ENCODE assay signal across 10 mouse cellular contexts in genomic region chr8:105850611-105851010, GRCm38 (mm10). TPM values are rescaled to one million over a fixed set of nuclear protein-coding genes. Genes with fewer than 3 reads are reported as not detected.
DNase-seq lines count a peak whose midpoint lies in the region; ATAC-seq lines count a peak whose summit lies in the region.
"Had no signal": no experiment of that assay in that cellular context is flagged by ENCODE, and none has a peak within 500 bp of the region (broad histone marks: within the 10 kb centered on the region; RNA-seq: fewer than 3 reads in every experiment).

No protein-coding gene starts in this region.

- peaks cover 36% of the 10 kb centered on the region for H3K36me3 ChIP-seq in kidney, embryonic 14.5 days (ENCODE audit: control insufficient read depth, insufficient read depth, low read length)
- peaks cover 14% of the 10 kb centered on the region for H3K36me3 ChIP-seq in embryonic facial prominence, embryonic 11.5 days (replicated peaks; ENCODE audit: control insufficient read depth, insufficient read depth, low read depth, low read length)
- peaks cover 44% of the 10 kb centered on the region for H3K36me3 ChIP-seq in limb, embryonic 10.5 days
- H3K36me3 ChIP-seq in neural tube, embryonic 12.5 days: peaks cover 37% of the 10 kb centered on the region

- no peaks in the 10 kb centered on the region for H3K27me3 ChIP-seq in kidney, embryonic 14.5 days (ENCODE audit: control insufficient read depth, insufficient read depth, low read length)
- H3K27me3 ChIP-seq in embryonic facial prominence, embryonic 11.5 days (ENCODE audit: control insufficient read depth, insufficient read depth, low read length): no peaks in the 10 kb centered on the region
- no peaks in the 10 kb centered on the region for H3K27me3 ChIP-seq in limb, embryonic 10.5 days (ENCODE audit: low read depth, poor library complexity, severe bottlenecking)
- no peaks in the 10 kb centered on the region for H3K27me3 ChIP-seq in neural tube, embryonic 12.5 days (replicated peaks)

- peak overlapping the region; percentile 9; the same call in 1 of the 2 replicates for H3K4me3 ChIP-seq in kidney, embryonic 14.5 days (ENCODE audit: low read length)
- H3K4me3 ChIP-seq in embryonic facial prominence, embryonic 11.5 days (ENCODE audit: low read depth, low read length): no peak overlapping the region
- H3K4me3 ChIP-seq in limb, embryonic 10.5 days: peak overlapping the region; percentile 79
- H3K4me3 ChIP-seq in neural tube, embryonic 12.5 days: 0 out of 2 replicates have a peak overlapping the region, but pooled peaks have one; percentile 10

- peak overlapping the region; percentile 28 for H3K4me2 ChIP-seq in kidney, embryonic 14.5 days (replicated peaks; ENCODE audit: low read depth, low read length)
- H3K4me2 ChIP-seq in embryonic facial prominence, embryonic 11.5 days (ENCODE audit: low read depth, low read length): 0 out of 2 replicates have a peak overlapping the region, but pooled peaks have one; percentile 13
- H3K4me2 ChIP-seq in neural tube, embryonic 12.5 days (replicated peaks): peak overlapping the region; percentile 47

- ATAC-seq in kidney, embryonic 14.5 days (ENCODE audit: low FRiP score, low TSS enrichment): no peak
- no peak for ATAC-seq in embryonic facial prominence, embryonic 11.5 days (replicated peaks; ENCODE audit: insufficient number of reproducible peaks, low FRiP score, low TSS enrichment, low read depth)
- ATAC-seq in neural tube, embryonic 12.5 days (ENCODE audit: low FRiP score, low read depth): no peak

- DNase-seq in kidney, postnatal 4 days: no peak
- DNase-seq in embryonic facial prominence, embryonic 11.5 days (ENCODE audit: low spot score): no peak
- DNase-seq in limb, embryonic 10.5 days (ENCODE audit: low spot score): no peak
- no peak for DNase-seq in layer of hippocampus, adult 9-10 months (ENCODE audit: low spot score)
- no peak for DNase-seq in right cerebral cortex, adult 18-20 months
- DNase-seq in frontal cortex, postnatal 25 days (ENCODE audit: low spot score in 2 of 2): no peak
- DNase-seq: cerebellum, adult 8-10 months; lung, postnatal 36 days had no signal

- peaks cover 7% of the 10 kb centered on the region; the same call in 1 of the 2 replicates for H3K4me1 ChIP-seq in kidney, embryonic 14.5 days (ENCODE audit: control insufficient read depth, insufficient read depth, low read length)
- H3K4me1 ChIP-seq in embryonic facial prominence, embryonic 11.5 days (ENCODE audit: control insufficient read depth, insufficient read depth, low read length): peaks cover 2% of the 10 kb centered on the region; the same call in 1 of the 2 replicates
- H3K4me1 ChIP-seq in limb, embryonic 10.5 days: peaks cover 10% of the 10 kb centered on the region
- H3K4me1 ChIP-seq in neural tube, embryonic 12.5 days: peaks cover 9% of the 10 kb centered on the region

- no peak overlapping the region for H3K27ac ChIP-seq in kidney, embryonic 14.5 days (ENCODE audit: low read depth, low read length)
- no peak overlapping the region for H3K27ac ChIP-seq in embryonic facial prominence, embryonic 11.5 days (replicated peaks; ENCODE audit: low read depth, low read length)
- H3K27ac ChIP-seq in limb, embryonic 10.5 days: no peak overlapping the region
- no peak overlapping the region for H3K27ac ChIP-seq in neural tube, embryonic 12.5 days

- H3K9ac ChIP-seq in kidney, embryonic 14.5 days (ENCODE audit: low read depth, low read length): no peak overlapping the region; the same call in 1 of the 2 replicates
- H3K9ac ChIP-seq in embryonic facial prominence, embryonic 11.5 days (replicated peaks; ENCODE audit: low read length): no peak overlapping the region
- H3K9ac ChIP-seq in neural tube, embryonic 12.5 days: no peak overlapping the region

- no peaks in the 10 kb centered on the region for H3K9me3 ChIP-seq in kidney, embryonic 14.5 days (ENCODE audit: control insufficient read depth, low read length)
- no peaks in the 10 kb centered on the region for H3K9me3 ChIP-seq in embryonic facial prominence, embryonic 11.5 days (replicated peaks; ENCODE audit: control insufficient read depth, low read length)
- H3K9me3 ChIP-seq in limb, embryonic 10.5 days (replicated peaks): no peaks in the 10 kb centered on the region
- no peaks in the 10 kb centered on the region for H3K9me3 ChIP-seq in neural tube, embryonic 12.5 days

- WGBS in kidney, embryonic 14.5 days: 80% methylated on average over 7 of the region's 7 CpGs
- 74% methylated on average over 7 of the region's 7 CpGs for WGBS in embryonic facial prominence, embryonic 11.5 days
- 83% methylated on average over 7 of the region's 7 CpGs for WGBS in limb, embryonic 10.5 days
- WGBS in neural tube, embryonic 12.5 days: 80% methylated on average over 7 of the region's 7 CpGs

RNA-seq across cellular contexts. Expression of gene Cenpt, which starts 2.5 kb away (rescaled TPM):
- 31.1 and 41.0 TPM in 2 replicates for polyA plus RNA-seq in kidney, embryonic 14.5 days (2014; fragmentation: Nextera tagmentation; extraction: Ambion mirVana)
- polyA plus RNA-seq in embryonic facial prominence, embryonic 11.5 days (2014; fragmentation: Nextera tagmentation; extraction: Ambion mirVana): 50.8 and 53.1 TPM in 2 replicates
- 45.6 and 49.0 TPM in 2 replicates for polyA plus RNA-seq in limb, embryonic 10.5 days (2016; fragmentation: Nextera tagmentation; extraction: Ambion mirVana)
- polyA plus RNA-seq in neural tube, embryonic 12.5 days (2016; fragmentation: Nextera tagmentation; extraction: Ambion mirVana): 58.6 and 61.8 TPM in 2 replicates

RNA-seq across cellular contexts. Expression of gene Thap11, which starts 4.3 kb away (rescaled TPM):
- polyA plus RNA-seq in kidney, embryonic 14.5 days (2014; fragmentation: Nextera tagmentation; extraction: Ambion mirVana): 57.2 and 65.0 TPM in 2 replicates
- polyA plus RNA-seq in embryonic facial prominence, embryonic 11.5 days (2014; fragmentation: Nextera tagmentation; extraction: Ambion mirVana): 67.7 and 72.4 TPM in 2 replicates
- polyA plus RNA-seq in limb, embryonic 10.5 days (2016; fragmentation: Nextera tagmentation; extraction: Ambion mirVana): 85.7 and 90.8 TPM in 2 replicates
- 73.0 and 77.7 TPM in 2 replicates for polyA plus RNA-seq in neural tube, embryonic 12.5 days (2016; fragmentation: Nextera tagmentation; extraction: Ambion mirVana)

RNA-seq across cellular contexts. Expression of gene Nutf2, which starts 9.8 kb away (rescaled TPM):
- polyA plus RNA-seq in kidney, embryonic 14.5 days (2014; fragmentation: Nextera tagmentation; extraction: Ambion mirVana): 329 and 342 TPM in 2 replicates
- polyA plus RNA-seq in embryonic facial prominence, embryonic 11.5 days (2014; fragmentation: Nextera tagmentation; extraction: Ambion mirVana): 262 and 323 TPM in 2 replicates
- polyA plus RNA-seq in limb, embryonic 10.5 days (2016; fragmentation: Nextera tagmentation; extraction: Ambion mirVana): 379 and 438 TPM in 2 replicates
- 238 and 249 TPM in 2 replicates for polyA plus RNA-seq in neural tube, embryonic 12.5 days (2016; fragmentation: Nextera tagmentation; extraction: Ambion mirVana)

RNA-seq across cellular contexts. Expression of gene Tsnaxip1, which starts 23.1 kb away (rescaled TPM):
- 0.14 and 0.27 TPM in 2 replicates for polyA plus RNA-seq in kidney, embryonic 14.5 days (2014; fragmentation: Nextera tagmentation; extraction: Ambion mirVana)
- 0.27 TPM in 1 of 2 replicates, not detected in the other for polyA plus RNA-seq in embryonic facial prominence, embryonic 11.5 days (2014; fragmentation: Nextera tagmentation; extraction: Ambion mirVana)
- 0.10 and 0.14 TPM in 2 replicates for polyA plus RNA-seq in limb, embryonic 10.5 days (2016; fragmentation: Nextera tagmentation; extraction: Ambion mirVana)
- 0.24 and 0.27 TPM in 2 replicates for polyA plus RNA-seq in neural tube, embryonic 12.5 days (2016; fragmentation: Nextera tagmentation; extraction: Ambion mirVana)

RNA-seq across cellular contexts. Expression of gene Ranbp10, which starts 23.5 kb away (rescaled TPM):
- polyA plus RNA-seq in kidney, embryonic 14.5 days (2014; fragmentation: Nextera tagmentation; extraction: Ambion mirVana): 13.6 and 14.9 TPM in 2 replicates
- polyA plus RNA-seq in embryonic facial prominence, embryonic 11.5 days (2014; fragmentation: Nextera tagmentation; extraction: Ambion mirVana): 11.2 and 13.0 TPM in 2 replicates
- polyA plus RNA-seq in limb, embryonic 10.5 days (2016; fragmentation: Nextera tagmentation; extraction: Ambion mirVana): 11.5 and 14.9 TPM in 2 replicates
- polyA plus RNA-seq in neural tube, embryonic 12.5 days (2016; fragmentation: Nextera tagmentation; extraction: Ambion mirVana): 14.6 and 15.2 TPM in 2 replicates
